Comparison of ENCODE assay signal across 24 mouse cellular contexts in the genomic region with DNA sequence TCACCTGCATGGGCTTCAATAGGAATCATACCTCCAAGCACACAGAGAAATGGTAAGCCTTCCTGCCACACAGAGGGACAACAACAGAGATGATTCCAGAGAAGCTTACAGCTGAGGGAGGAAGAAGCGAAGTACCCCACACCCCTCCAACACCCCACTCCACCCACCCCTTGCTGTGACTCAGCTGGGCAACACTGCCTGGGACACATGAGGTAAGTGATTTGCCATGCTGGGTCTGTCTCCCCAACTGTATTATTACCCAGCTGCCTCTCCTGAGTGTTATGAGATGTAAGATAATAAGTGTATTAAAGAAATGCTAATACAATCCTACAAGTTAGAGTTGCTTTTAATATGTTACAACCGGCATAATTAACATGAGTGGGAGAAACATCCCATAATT.
"Had no signal": no experiment of that assay in that cellular context is flagged by ENCODE, and none has a peak within 500 bp of the region (broad histone marks: within the 10 kb centered on the region; RNA-seq: fewer than 3 reads in every experiment).

No protein-coding gene starts in this region.

- DNase-seq: gastrocnemius, postnatal 14 days; heart, adult 2 months; heart, postnatal 14 days; heart, postnatal 4 days; kidney, adult 18-20 months; kidney, adult 8-10 months; kidney, postnatal 10 days; kidney, postnatal 25 days; kidney, postnatal 4 days had no signal

- H3K4me1 ChIP-seq: intestine, embryonic 15.5 days; limb, embryonic 10.5 days; limb, embryonic 12.5 days; liver, embryonic 15.5 days had no signal

- H3K9me3 ChIP-seq: heart, embryonic 13.5 days; heart, embryonic 15.5 days; hindbrain, embryonic 10.5 days; hindbrain, embryonic 12.5 days; intestine, embryonic 15.5 days; limb, embryonic 10.5 days; limb, embryonic 12.5 days; liver, embryonic 15.5 days had no signal

- H3K36me3 ChIP-seq: heart, embryonic 13.5 days; heart, embryonic 15.5 days; hindbrain, embryonic 10.5 days; hindbrain, embryonic 12.5 days; intestine, embryonic 15.5 days; limb, embryonic 10.5 days; limb, embryonic 12.5 days; liver, embryonic 15.5 days had no signal

- H3K27ac ChIP-seq: heart, adult 2 months; heart, embryonic 13.5 days; heart, embryonic 15.5 days; hindbrain, embryonic 10.5 days; hindbrain, embryonic 12.5 days; hindbrain, embryonic 14.5 days; intestine, embryonic 15.5 days; layer of hippocampus, adult 2 months; left cerebral cortex, adult 2 months; limb, embryonic 10.5 days; limb, embryonic 12.5 days; liver, embryonic 15.5 days had no signal

- H3K27me3 ChIP-seq: heart, embryonic 13.5 days; heart, embryonic 15.5 days; hindbrain, embryonic 12.5 days; intestine, embryonic 15.5 days; limb, embryonic 12.5 days had no signal

- H3K4me2 ChIP-seq: heart, embryonic 11.5 days; heart, embryonic 13.5 days; heart, embryonic 15.5 days; hindbrain, embryonic 12.5 days; hindbrain, embryonic 14.5 days; intestine, embryonic 15.5 days; limb, embryonic 12.5 days; liver, embryonic 15.5 days had no signal

- H3K4me3 ChIP-seq: heart, adult 2 months; heart, embryonic 13.5 days; heart, embryonic 15.5 days; hindbrain, embryonic 10.5 days; hindbrain, embryonic 12.5 days; intestine, embryonic 15.5 days; layer of hippocampus, adult 2 months; left cerebral cortex, adult 2 months; limb, embryonic 10.5 days; limb, embryonic 12.5 days; liver, embryonic 15.5 days had no signal

- ATAC-seq: hindbrain, embryonic 16.5 days; inflammation-experienced regulatory T-cells, adult 6 months; intestine, embryonic 15.5 days; intestine, postnatal 0 days had no signal

- H3K9ac ChIP-seq: heart, embryonic 13.5 days; heart, embryonic 15.5 days; hindbrain, embryonic 12.5 days; hindbrain, embryonic 14.5 days; intestine, embryonic 15.5 days; limb, embryonic 12.5 days; liver, embryonic 15.5 days had no signal
